8 mouse cellular contexts compared by ENCODE assay signal in the genomic region with DNA sequence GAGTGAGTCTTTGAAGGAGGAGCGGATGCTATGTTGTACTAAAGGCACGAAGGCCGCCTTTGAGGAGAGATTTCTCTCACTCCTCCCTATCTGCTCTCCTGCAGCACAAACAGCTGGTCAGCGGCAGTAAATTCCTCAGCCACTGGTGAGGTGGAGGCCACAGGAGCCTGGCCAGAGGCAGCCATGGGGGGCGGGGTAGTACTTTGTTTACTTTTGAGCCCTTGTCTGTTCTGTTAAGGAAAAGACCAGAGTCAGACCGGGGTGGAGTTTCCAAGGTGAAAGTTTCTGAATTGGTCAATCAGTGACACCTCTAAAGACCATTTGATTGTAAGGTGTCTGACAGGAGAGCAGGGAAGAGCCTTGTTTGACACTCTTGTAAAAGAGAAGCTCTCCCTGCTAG. TPM values are rescaled to one million over a fixed set of nuclear protein-coding genes. Genes with fewer than 3 reads are reported as not detected.
A peak's percentile ranks its signal among the peaks of the same experiment; 100 is the strongest.
DNase-seq lines count a peak whose midpoint lies in the region; ATAC-seq lines count a peak whose summit lies in the region.

No protein-coding gene starts in this region.

- peaks cover 68% of the 10 kb centered on the region for H3K4me1 ChIP-seq in hindbrain, embryonic 10.5 days (replicated peaks)
- peaks cover 23% of the 10 kb centered on the region for H3K4me1 ChIP-seq in hindbrain, embryonic 16.5 days (ENCODE audit: control insufficient read depth, insufficient read depth, low read depth, low read length)
- peaks cover 71% of the 10 kb centered on the region for H3K4me1 ChIP-seq in heart, embryonic 10.5 days
- H3K4me1 ChIP-seq in kidney, embryonic 15.5 days, result peaks cover 68% of the 10 kb centered on the region

- no peaks in the 10 kb centered on the region for H3K9me3 ChIP-seq in hindbrain, embryonic 10.5 days
- H3K9me3 ChIP-seq in hindbrain, embryonic 16.5 days (ENCODE audit: control insufficient read depth, low read length), result no peaks in the 10 kb centered on the region
- no peaks in the 10 kb centered on the region for H3K9me3 ChIP-seq in heart, embryonic 10.5 days
- no peaks in the 10 kb centered on the region for H3K9me3 ChIP-seq in kidney, embryonic 15.5 days (replicated peaks)

- H3K9ac ChIP-seq in hindbrain, embryonic 16.5 days (ENCODE audit: low read depth, low read length), result no peak overlapping the region
- H3K9ac ChIP-seq in kidney, embryonic 15.5 days, result no peak overlapping the region

- WGBS in hindbrain, embryonic 10.5 days, result 15% methylated on average over 6 of the region's 6 CpGs
- 36% methylated on average over 6 of the region's 6 CpGs for WGBS in hindbrain, embryonic 16.5 days
- 3% methylated on average over 6 of the region's 6 CpGs for WGBS in heart, embryonic 10.5 days
- 17% methylated on average over 6 of the region's 6 CpGs for WGBS in kidney, embryonic 15.5 days

- peaks cover 5% of the 10 kb centered on the region; the same call in 1 of the 2 replicates for H3K36me3 ChIP-seq in hindbrain, embryonic 10.5 days
- H3K36me3 ChIP-seq in hindbrain, embryonic 16.5 days (ENCODE audit: control insufficient read depth, insufficient read depth, low read length), result no peaks in the 10 kb centered on the region
- H3K36me3 ChIP-seq in heart, embryonic 10.5 days, result no peaks in the 10 kb centered on the region
- H3K36me3 ChIP-seq in kidney, embryonic 15.5 days, result no peaks in the 10 kb centered on the region

- peak overlapping the region; percentile 46; the same call in 1 of the 2 replicates for H3K27ac ChIP-seq in hindbrain, embryonic 10.5 days
- no peak overlapping the region for H3K27ac ChIP-seq in hindbrain, embryonic 16.5 days (ENCODE audit: low read depth, low read length)
- peak overlapping the region; percentile 63 for H3K27ac ChIP-seq in heart, embryonic 10.5 days
- H3K27ac ChIP-seq in kidney, embryonic 15.5 days, result no peak overlapping the region

- H3K4me2 ChIP-seq in hindbrain, embryonic 16.5 days (ENCODE audit: low read length), result no peak overlapping the region
- peak overlapping the region; percentile 81 for H3K4me2 ChIP-seq in kidney, embryonic 15.5 days

- ATAC-seq in hindbrain, embryonic 16.5 days, result no peak
- no peak for ATAC-seq in kidney, embryonic 15.5 days (replicated peaks; ENCODE audit: low FRiP score)

- peak overlapping the region; percentile 83 for H3K4me3 ChIP-seq in hindbrain, embryonic 10.5 days
- no peak overlapping the region for H3K4me3 ChIP-seq in hindbrain, embryonic 16.5 days (ENCODE audit: low read length)
- peak overlapping the region; percentile 86 for H3K4me3 ChIP-seq in heart, embryonic 10.5 days
- peak overlapping the region; percentile 9; the same call in 1 of the 2 replicates for H3K4me3 ChIP-seq in kidney, embryonic 15.5 days (replicated peaks)

- H3K27me3 ChIP-seq in hindbrain, embryonic 10.5 days (ENCODE audit: insufficient read depth, poor library complexity, severe bottlenecking), result no peaks in the 10 kb centered on the region
- no peaks in the 10 kb centered on the region for H3K27me3 ChIP-seq in hindbrain, embryonic 16.5 days (replicated peaks; ENCODE audit: control insufficient read depth, insufficient read depth, low read length)
- no peaks in the 10 kb centered on the region for H3K27me3 ChIP-seq in heart, embryonic 10.5 days (ENCODE audit: insufficient read depth, poor library complexity, severe bottlenecking)
- H3K27me3 ChIP-seq in kidney, embryonic 15.5 days, result no peaks in the 10 kb centered on the region

- DNase-seq in hindbrain, embryonic 10.5 days (ENCODE audit: low spot score), result no peak
- peak; percentile 83 for DNase-seq in heart, embryonic 10.5 days (ENCODE audit: low spot score)
- peak; percentile 58 for DNase-seq in lung, postnatal 14 days
- DNase-seq in spleen, postnatal 10 days (ENCODE audit: low spot score in 2 of 2), result no peak
- no peak for DNase-seq in right cerebral cortex, adult 2 months (ENCODE audit: low spot score in 2 of 2)
- no peak for DNase-seq in frontal cortex, adult 2 months (ENCODE audit: extremely low spot score in 1 of 2, low spot score in 1 of 2)

RNA-seq across cellular contexts. Expression of a gene that starts 3.4 kb away (rescaled TPM):
- polyA plus RNA-seq in hindbrain, embryonic 10.5 days (2016; fragmentation: Nextera tagmentation; extraction: Ambion mirVana), result 12.1 and 14.6 TPM in 2 replicates
- polyA plus RNA-seq in hindbrain, embryonic 16.5 days (2015; fragmentation: Nextera tagmentation; extraction: Ambion mirVana), result 3.4 and 5.4 TPM in 2 replicates
- 16.2 and 17.2 TPM in 2 replicates for polyA plus RNA-seq in heart, embryonic 10.5 days (2016; fragmentation: Nextera tagmentation; extraction: Ambion mirVana)
- 11.4 and 13.0 TPM in 2 replicates for polyA plus RNA-seq in kidney, embryonic 15.5 days (2015; fragmentation: Nextera tagmentation; extraction: Ambion mirVana)
- 9.1 and 10.4 TPM in 2 replicates for polyA plus RNA-seq in frontal cortex, adult 2 months (2012; rRNA removed)

Comparison
In these comparisons a context has a peak if more than half of its experiments do, and no peak if none do; other contexts are left out.
1. H3K27ac ChIP-seq: peak in hindbrain, embryonic 10.5 days (single experiment) and heart, embryonic 10.5 days (single experiment); none in hindbrain, embryonic 16.5 days (single experiment) and kidney, embryonic 15.5 days (single experiment).
2. DNase-seq: peak in heart, embryonic 10.5 days (single experiment) and lung, postnatal 14 days (single experiment); none in hindbrain, embryonic 10.5 days (single experiment), spleen, postnatal 10 days (0 of 2), right cerebral cortex, adult 2 months (0 of 2) and frontal cortex, adult 2 months (0 of 2).